Mouse (Mus musculus) ovary, adult 2 months (tissue): ENCODE results near the gene Rfx5. TPM values are rescaled to one million over a fixed set of nuclear protein-coding genes. Genes with fewer than 3 reads are reported as not detected.

Source experiments
- polyA plus RNA-seq: library from polyadenylated mRNA; depleted of rRNA; stranded (reverse); fragments of >200 nt; gene quantifications from 2 replicates; pipeline ENCODE4 v1.2.3, GENCODE M21; 2012; rRNA removed

Rfx5 gene
- polyA plus RNA-seq, result 22.2 and 27.5 TPM in 2 replicates

DNA sequence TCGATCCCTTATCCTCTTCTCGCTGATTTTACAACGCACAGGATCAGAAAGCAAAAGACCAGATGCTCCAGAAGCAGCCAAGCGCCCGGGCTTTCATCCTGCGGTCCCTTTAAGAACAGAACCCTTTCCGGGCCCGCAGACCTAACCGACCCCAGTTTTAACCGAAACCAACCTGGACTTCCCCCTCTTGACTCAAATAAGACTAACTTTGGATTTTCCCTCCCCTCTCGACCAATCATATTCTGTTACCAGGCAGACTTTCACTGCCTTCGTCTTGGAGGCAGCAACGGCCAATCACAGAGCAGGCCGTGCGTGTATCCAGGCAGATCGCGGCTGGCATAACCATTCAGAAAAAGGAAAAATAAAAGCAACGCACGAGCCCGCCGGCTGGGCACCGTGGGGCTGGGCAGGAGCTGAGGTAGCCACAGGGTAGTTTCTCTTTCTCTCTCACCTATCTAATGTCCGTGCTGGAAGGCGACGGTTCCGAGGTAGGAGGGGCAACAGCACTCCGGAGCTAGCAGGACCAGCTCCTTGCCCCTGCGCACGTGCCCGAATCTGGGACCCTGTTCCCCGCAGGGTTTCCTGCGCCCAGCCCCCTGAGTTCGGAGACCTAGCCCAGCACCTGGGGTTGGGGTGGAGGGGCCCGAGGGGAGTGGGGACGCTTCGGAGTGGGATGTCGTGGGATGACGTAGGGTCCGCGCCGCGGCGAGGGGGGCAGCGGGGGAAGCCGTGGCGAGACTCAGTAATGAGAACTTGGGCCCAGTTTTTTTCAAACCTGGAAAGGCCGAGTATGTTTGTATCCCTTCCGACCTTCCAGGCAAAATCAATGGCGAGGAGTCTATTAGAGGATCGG, at the start of gene Rfx5:
Rfx5 (plus strand) TSS at position 312 of the 853 bp plus-strand sequence.

DNA sequence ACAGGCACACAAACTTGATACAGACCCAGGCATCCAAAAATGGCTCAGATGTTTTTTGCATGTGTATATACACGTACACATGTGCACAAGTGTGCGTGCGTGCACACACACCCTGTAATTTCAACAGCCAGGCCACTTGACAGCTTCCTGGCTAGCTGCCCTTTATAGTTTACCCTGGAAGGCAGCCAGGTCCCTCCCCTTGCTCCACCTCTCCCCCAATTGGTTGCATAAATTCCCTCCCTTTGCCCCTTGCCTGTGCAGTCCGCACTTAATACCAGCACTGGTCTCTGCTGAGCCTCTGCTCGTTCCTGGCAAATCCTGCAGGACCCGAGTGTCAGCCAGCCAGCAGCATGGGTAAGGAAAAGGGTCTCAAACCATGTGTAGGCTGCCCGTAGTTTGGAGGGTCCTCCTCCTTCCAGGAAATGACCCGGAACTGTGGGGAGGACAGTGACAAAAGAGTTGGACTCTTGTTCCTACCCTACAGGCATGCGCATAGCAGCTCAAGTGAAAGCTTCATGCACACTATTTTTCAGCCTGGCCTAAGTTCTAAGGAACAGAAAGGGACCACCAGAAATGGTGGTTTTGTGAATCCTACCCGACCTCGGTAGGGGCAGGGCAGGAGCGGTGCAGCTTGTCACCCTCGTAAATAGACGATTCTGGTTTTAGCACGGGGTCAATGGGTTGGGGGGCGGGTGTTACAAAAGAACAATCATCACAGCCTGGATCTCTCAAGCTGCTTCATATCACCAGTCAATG, 20.9 kb upstream of the Rfx5 start, which contains the start of gene Selenbp1:
Selenbp1 (plus strand) TSS at position 248 of the 756 bp plus-strand sequence.

DNA sequence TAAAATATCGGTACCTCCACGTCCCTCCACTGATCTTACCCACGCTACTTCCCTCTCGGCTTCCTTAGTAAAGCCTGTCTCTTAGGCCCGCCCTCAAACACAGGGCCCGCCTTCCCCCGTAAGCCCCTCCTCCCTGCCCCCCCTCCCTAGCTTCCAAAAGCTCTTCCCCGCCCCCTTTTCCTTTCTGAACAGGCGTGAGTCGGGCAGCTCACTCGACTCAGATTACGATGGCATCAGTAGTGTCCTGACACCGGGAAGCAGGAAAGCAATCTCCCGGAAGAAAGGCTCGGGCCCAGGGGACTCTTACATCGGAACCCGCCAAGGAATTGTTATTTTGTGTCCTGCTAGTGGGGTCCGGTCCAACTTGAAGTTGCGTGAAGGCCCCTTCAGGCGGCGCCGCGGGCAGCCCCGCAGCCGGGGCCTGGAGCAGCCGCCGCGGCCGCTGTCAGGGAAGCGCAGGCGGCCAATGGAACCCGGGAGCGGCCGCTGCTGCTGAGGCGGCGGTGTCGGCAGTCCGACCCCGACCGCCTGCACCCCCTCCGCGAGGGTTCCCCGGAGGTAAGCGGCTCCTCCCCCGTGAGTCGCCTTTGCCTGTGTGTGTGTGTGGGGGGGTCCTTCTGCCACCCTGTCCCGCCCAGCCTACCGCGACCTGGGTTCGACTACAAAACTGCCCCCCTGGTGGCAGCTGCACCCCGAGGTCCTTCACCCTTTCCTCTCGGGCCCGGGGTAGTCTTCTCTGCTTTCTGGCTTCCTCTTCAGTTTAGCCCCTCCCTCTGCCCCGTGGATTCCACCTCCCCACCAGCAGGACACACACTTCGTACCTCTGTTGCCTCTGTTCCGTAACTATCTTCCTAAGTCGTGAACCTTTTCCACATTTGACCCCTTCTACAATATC, 20.9 kb downstream of the Rfx5 start, which contains the start of gene Pi4kb:
Pi4kb (plus strand) TSS at position 204 of the 895 bp plus-strand sequence.

Other genes starting within 250 kb of the Rfx5 start
- 4.6 and 5.1 TPM in 2 replicates for gene Cgn, start 167.6 kb upstream of the Rfx5 start, polyA plus RNA-seq
- gene Pogz, start 116.5 kb upstream of the Rfx5 start, polyA plus RNA-seq, result 22.0 and 41.5 TPM in 2 replicates
- gene Psmb4, start 67.1 kb upstream of the Rfx5 start, polyA plus RNA-seq, result 212 and 235 TPM in 2 replicates
- gene Selenbp1, start 21.0 kb upstream of the Rfx5 start, polyA plus RNA-seq, result 95.2 and 101 TPM in 2 replicates
- 45.6 and 48.2 TPM in 2 replicates for gene Pi4kb, start 20.7 kb downstream of the Rfx5 start, polyA plus RNA-seq
- gene Zfp687, start 61.4 kb downstream of the Rfx5 start, polyA plus RNA-seq, result 33.2 and 37.2 TPM in 2 replicates
- gene Psmd4, start 88.5 kb downstream of the Rfx5 start, polyA plus RNA-seq, result 182 and 241 TPM in 2 replicates
- 21.6 and 26.0 TPM in 2 replicates for gene Pip5k1a, start 152.9 kb downstream of the Rfx5 start, polyA plus RNA-seq
- gene Vps72, start 156.9 kb downstream of the Rfx5 start, polyA plus RNA-seq, result 109 and 113 TPM in 2 replicates
- 0.54 and 0.90 TPM in 2 replicates for gene Tmod4, start 170.4 kb downstream of the Rfx5 start, polyA plus RNA-seq
- gene Scnm1, start 179.9 kb downstream of the Rfx5 start, polyA plus RNA-seq, result 27.2 and 45.0 TPM in 2 replicates
- gene Lysmd1, start 180.0 kb downstream of the Rfx5 start, polyA plus RNA-seq, result 5.7 and 5.8 TPM in 2 replicates
- gene Tnfaip8l2, start 188.3 kb downstream of the Rfx5 start, polyA plus RNA-seq, result 9.1 and 13.7 TPM in 2 replicates
- gene Sema6c, start 206.4 kb downstream of the Rfx5 start, polyA plus RNA-seq, result 45.0 and 53.2 TPM in 2 replicates